Mouse (Mus musculus): ENCODE measurements around the gene Vmn2r85.
"Not testable (repeated sequence)": the region's sequence is repeated elsewhere in the genome, so short reads cannot be mapped to it uniquely, and the experiment has no call there.

Gene Vmn2r85

DNA sequence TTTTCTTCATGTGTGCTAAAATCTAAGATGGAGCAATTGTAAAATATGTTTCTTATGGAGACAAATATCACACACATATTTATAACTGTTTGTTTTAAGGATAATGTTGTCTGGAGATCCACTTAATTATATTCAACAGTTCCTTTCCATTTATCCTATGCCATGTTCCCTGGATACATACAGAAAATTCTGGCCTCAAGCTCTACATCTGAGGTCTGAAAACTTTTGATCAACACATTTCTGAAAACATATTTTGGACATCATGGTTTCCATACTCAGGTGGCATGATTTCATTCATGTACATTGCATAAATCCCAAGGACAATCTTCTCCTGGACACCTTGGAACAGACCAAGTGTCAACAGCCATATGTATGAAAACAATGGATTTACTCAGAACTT is at the start of gene Vmn2r85:
Gene Vmn2r85, minus strand, starts transcription at position 101 of the 400 bp plus-strand sequence.
- DNase-seq (ENCODE audit: low read depth), result not testable (repeated sequence)

DNA sequence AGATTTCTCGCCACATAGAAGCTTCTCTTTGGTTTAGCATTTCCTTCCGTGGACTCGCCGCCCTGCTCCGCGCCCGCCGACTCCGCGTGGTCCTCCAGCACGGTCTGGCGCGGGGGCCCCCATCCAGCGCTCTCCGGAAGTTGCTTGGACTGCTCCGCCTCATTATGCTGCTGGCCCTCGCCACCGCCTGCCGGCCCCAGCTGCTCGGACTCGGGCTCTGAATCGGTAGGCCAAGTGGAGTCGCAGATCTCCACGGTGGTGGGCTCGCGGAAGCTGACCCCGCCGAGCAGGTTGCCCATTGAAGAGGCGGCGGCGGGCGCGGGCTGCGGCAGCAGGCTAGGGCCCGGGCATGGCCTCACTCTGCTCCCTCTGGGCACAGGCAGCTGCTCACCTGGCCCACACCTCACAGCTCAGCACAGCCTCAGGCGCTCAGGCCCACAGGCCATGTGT is 40.8 kb upstream of the Vmn2r85 start:
- peak; percentile 7 for DNase-seq (ENCODE audit: low read depth)

- DNase-seq (ENCODE audit: low read depth), result not testable (repeated sequence)
These were observed 26.4 kb upstream of the Vmn2r85 start, which contains the start of gene Vmn2r86 for GRCm38 (mm10) chr10:130455950-130456349. Gene Vmn2r86, minus strand, starts transcription at chr10:130456050.

DNA sequence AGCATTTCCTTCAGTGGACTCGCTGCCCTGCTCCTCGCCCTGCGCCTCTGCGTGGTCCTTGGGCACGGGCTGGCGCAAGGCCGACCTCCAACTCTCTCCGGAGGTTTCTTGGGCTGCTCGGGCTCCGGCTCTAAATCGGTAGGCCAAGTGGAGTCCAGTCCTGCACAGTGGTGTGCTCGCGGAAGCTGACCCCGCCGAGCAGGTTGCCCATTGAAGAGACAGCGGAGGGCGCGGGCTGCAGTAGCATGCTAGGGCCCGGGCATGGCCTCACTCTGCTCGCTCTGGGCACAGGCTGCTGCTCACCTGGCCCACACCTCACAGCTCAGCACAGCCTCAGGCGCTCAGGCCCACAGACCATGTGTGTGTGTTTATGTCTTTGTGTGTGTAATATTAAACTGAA is 15.3 kb upstream of the Vmn2r85 start:
- DNase-seq (ENCODE audit: low read depth), result no peak

DNA sequence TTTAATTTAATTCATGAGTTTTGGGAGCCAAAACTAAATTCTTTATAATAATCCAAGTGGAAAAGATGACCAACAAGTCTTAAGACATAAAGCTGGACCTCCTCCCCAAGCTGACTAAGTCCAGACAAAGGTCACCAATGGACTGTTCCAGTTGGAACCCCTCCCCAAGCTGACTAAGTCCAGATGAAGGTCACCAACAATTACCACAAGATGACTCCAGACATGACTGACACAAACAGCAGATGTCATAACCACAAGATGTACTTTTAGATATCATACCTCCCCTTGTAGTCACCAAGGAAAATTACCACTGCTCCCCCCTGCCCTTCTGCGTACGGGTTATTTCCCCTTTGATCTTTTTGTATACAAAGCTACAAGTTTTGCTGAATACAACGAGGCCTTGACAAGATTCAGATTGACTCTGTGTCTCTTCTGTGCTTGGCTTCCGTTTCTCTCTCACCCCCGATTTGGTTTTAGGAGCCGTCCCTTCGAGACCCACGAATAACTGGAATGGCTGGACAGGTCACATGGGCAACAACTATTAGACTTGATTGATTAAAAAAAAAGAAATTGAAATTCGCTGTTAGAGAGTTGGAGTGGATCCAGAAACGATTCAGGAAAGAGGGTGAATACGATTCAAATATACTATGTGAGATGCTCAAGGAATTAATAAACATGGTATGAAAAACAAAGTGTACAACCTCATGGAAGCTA is 4.8 kb upstream of the Vmn2r85 start:
- DNase-seq (ENCODE audit: low read depth), result not testable (repeated sequence)

- not testable (repeated sequence) for DNase-seq (ENCODE audit: low read depth)
These were observed 7.1 kb downstream of the Vmn2r85 start for GRCm38 (mm10) chr10:130422368-130422767.

DNA sequence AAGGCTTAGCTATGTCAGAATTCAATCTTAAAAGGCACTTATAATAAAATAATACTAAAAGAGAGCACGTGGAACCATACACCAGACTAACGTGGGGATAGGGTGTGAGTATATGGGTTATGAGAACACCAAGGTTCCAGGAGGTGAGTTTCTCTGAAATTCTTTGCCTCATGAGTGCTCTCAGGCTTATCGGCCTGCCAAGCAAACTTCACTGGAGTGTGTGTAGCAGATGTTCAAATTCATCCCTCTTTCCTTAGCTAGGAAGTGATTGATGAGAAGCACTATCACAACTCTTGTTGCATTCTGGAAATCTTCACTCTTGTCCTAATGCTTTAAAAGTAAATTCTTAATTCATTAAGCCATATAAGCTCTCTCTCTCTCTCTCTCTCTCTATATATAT is 9.1 kb downstream of the Vmn2r85 start:
- no peak for DNase-seq (ENCODE audit: low read depth)

- DNase-seq (ENCODE audit: low read depth), result not testable (repeated sequence)
These were observed 9.5 kb downstream of the Vmn2r85 start for GRCm38 (mm10) chr10:130419954-130420353.

GRCm38 (mm10) chr10:130416352-130416751 is 13.2 kb downstream of the Vmn2r85 start:
- not testable (repeated sequence) for DNase-seq (ENCODE audit: low read depth)

- DNase-seq (ENCODE audit: low read depth), result not testable (repeated sequence)
These were observed 17.3 kb downstream of the Vmn2r85 start for GRCm38 (mm10) chr10:130412167-130412698.

- no peak for DNase-seq (ENCODE audit: low read depth)
These were observed 35.3 kb downstream of the Vmn2r85 start, which contains the start of gene Vmn2r84 for GRCm38 (mm10) chr10:130394232-130394631. Gene Vmn2r84, minus strand, starts transcription at chr10:130394332.

- no peak for DNase-seq (ENCODE audit: low read depth)
These were observed 54.4 kb downstream of the Vmn2r85 start for GRCm38 (mm10) chr10:130375145-130375544.

DNA sequence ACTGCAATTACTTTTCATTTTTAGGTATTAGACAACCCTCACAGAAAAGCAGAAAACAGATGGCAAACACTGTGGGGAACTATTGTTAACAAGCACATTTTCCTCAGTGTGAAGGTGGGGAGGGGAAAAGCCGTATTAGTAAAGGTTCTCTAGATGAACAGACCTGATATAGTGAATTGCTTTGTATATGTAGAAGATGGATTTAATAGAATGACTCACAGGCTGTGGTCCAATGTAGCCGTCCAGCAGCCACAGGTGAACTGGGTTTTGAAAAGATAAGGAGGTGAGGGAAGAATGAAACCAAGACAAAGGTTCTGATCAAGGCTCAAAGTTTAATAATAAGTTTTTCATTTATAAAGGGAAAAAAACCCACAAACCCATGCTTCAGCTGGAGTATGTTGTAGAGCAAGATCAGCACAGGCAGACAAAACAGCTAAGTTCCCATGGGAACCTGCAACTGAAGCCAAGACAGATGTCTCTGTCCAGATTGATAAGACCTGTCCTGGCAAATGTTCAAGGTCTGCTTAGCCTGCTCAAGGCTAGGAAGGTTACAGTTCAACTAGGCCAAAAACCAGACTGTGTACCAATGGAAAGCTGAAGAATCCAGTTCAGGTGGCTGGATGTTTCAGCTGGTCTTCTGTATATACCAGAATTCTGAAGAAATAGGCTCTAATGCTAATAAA is 56.9 kb downstream of the Vmn2r85 start:
- DNase-seq (ENCODE audit: low read depth), result no peak

DNA sequence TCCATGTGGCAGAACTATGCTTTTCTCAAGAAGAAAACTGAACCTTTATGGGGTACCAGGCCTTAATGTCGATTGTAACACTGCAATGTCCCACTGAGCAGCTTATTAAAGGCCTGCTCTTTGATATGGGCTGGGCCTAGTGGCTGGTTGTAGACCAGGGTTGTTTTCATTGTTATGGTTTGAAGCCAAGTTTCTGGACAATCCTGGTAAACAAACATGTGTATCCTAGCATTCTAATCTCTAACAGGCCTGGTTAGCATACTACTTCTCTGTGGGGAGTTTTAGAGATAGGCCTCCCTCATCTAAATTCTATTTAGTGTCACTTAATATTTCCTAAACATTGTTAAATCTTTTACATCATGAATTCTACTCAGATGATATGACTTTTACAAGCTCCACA is 57.9 kb downstream of the Vmn2r85 start:
- no peak for DNase-seq (ENCODE audit: low read depth)

GRCm38 (mm10) chr10:130370005-130370682 is 59.4 kb downstream of the Vmn2r85 start:
- no peak for DNase-seq (ENCODE audit: low read depth)

DNA sequence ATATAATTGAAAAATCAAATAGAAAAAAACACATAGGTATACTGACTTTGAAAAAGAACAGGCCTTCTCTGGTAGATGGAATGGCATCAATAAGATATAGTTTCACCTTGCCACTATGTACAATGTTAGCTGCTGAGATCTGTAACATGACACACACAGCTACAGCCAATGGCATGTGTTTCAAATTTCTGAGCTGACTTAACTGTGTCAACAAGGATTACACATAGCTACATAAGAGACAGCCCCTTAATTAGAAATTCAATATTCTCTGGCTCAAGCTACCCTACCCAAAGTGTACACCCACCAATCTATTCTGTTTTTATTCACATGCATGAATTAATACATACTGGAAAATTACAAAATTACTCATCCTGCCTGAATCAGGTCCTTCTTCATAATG is 61.1 kb downstream of the Vmn2r85 start:
- no peak for DNase-seq (ENCODE audit: low read depth)

- DNase-seq (ENCODE audit: low read depth), result no peak
These were observed 64.7 kb downstream of the Vmn2r85 start for GRCm38 (mm10) chr10:130364766-130365165.
